Mouse (Mus musculus): ENCODE measurements around the gene Dctd.
A peak's percentile ranks its signal among the peaks of the same experiment; 100 is the strongest.

Dctd gene

GRCm38 (mm10) chr8:48098792-48099191, at the start of gene Dctd:
Dctd (plus strand) TSS chr8:48099092.
- DNase-seq (ENCODE audit: low spot score in 2 of 2): no peak

- no peak for DNase-seq (ENCODE audit: low spot score in 2 of 2)
Observed at GRCm38 (mm10) chr8:48053611-48054010, 45.3 kb upstream of the Dctd start.

- no peak for DNase-seq (ENCODE audit: low spot score in 2 of 2)
Observed at GRCm38 (mm10) chr8:48063526-48064072, 35.3 kb upstream of the Dctd start.

- DNase-seq (ENCODE audit: low spot score in 2 of 2): no peak
Observed at GRCm38 (mm10) chr8:48074149-48074548, 24.7 kb upstream of the Dctd start.

GRCm38 (mm10) chr8:48082343-48082742, 16.5 kb upstream of the Dctd start:
- DNase-seq (ENCODE audit: low spot score in 2 of 2): no peak

- no peak for DNase-seq (ENCODE audit: low spot score in 2 of 2)
Observed at GRCm38 (mm10) chr8:48090661-48091060, 8.2 kb upstream of the Dctd start.

- DNase-seq (ENCODE audit: low spot score in 2 of 2): no peak
Observed at GRCm38 (mm10) chr8:48095378-48095777, 3.5 kb upstream of the Dctd start.

- DNase-seq (ENCODE audit: low spot score in 2 of 2): no peak
Observed at GRCm38 (mm10) chr8:48097131-48097794, 1.6 kb upstream of the Dctd start.

- DNase-seq (ENCODE audit: low spot score in 2 of 2): no peak
Observed at GRCm38 (mm10) chr8:48098081-48098639, 732 bp upstream of the Dctd start.

- no peak for DNase-seq (ENCODE audit: low spot score in 2 of 2)
Observed at GRCm38 (mm10) chr8:48100100-48100787, 1.4 kb downstream of the Dctd start.

- DNase-seq (ENCODE audit: low spot score in 2 of 2): no peak
Observed at GRCm38 (mm10) chr8:48109373-48109855, 10.5 kb downstream of the Dctd start.

GRCm38 (mm10) chr8:48109856-48110780, 11.2 kb downstream of the Dctd start:
- peak; percentile 11 to 16 for DNase-seq (ENCODE audit: low spot score in 2 of 2)

GRCm38 (mm10) chr8:48114591-48114990, 15.7 kb downstream of the Dctd start:
- DNase-seq (ENCODE audit: low spot score in 2 of 2): no peak

GRCm38 (mm10) chr8:48122991-48123390, 24.1 kb downstream of the Dctd start:
- DNase-seq (ENCODE audit: low spot score in 2 of 2): no peak

GRCm38 (mm10) chr8:48124857-48125256, 26.0 kb downstream of the Dctd start:
- no peak for DNase-seq (ENCODE audit: low spot score in 2 of 2)

- DNase-seq (ENCODE audit: low spot score in 2 of 2): no peak
Observed at GRCm38 (mm10) chr8:48126954-48127353, 28.1 kb downstream of the Dctd start.

- DNase-seq (ENCODE audit: low spot score in 2 of 2): no peak
Observed at GRCm38 (mm10) chr8:48130266-48130665, 31.4 kb downstream of the Dctd start.

GRCm38 (mm10) chr8:48133321-48133720, 34.4 kb downstream of the Dctd start:
- DNase-seq (ENCODE audit: low spot score in 2 of 2): no peak

- no peak for DNase-seq (ENCODE audit: low spot score in 2 of 2)
Observed at GRCm38 (mm10) chr8:48136804-48137650, 38.1 kb downstream of the Dctd start.

GRCm38 (mm10) chr8:48137651-48137937, 38.7 kb downstream of the Dctd start:
- no peak for DNase-seq (ENCODE audit: low spot score in 2 of 2)

- DNase-seq (ENCODE audit: low spot score in 2 of 2): no peak
Observed at GRCm38 (mm10) chr8:48141023-48141422, 42.1 kb downstream of the Dctd start.
